Mouse (Mus musculus): ENCODE measurements around the gene Ccng1. TPM values are rescaled to one million over a fixed set of nuclear protein-coding genes. Genes with fewer than 3 reads are reported as not detected.

Ccng1 gene
- polyA plus RNA-seq, 1 experiment from 2014 or later = 32.1 TPM

- Histone ChIP-seq H3K4me2 (replicated peaks; ENCODE audit: low read depth) (no peak overlapping the region), H3K9me3 (ENCODE audit: control insufficient read depth, low read length) (no peaks in the 10 kb centered on the region), H3K36me3 (ENCODE audit: control insufficient read depth, insufficient read depth, low read length) (no peaks in the 10 kb centered on the region), H3K4me1 (replicated peaks; ENCODE audit: control insufficient read depth, insufficient read depth) (no peaks in the 10 kb centered on the region), H3K9ac (ENCODE audit: low read length) (no peak overlapping the region), H3K27me3 (ENCODE audit: control insufficient read depth, insufficient read depth, low read length) (no peaks in the 10 kb centered on the region), H3K27ac (replicated peaks) (no peak overlapping the region), H3K4me3 (ENCODE audit: low read depth, low read length) (no peak overlapping the region)
- ATAC-seq (ENCODE audit: low FRiP score, low TSS enrichment) = no peak
- no peak for DNase-seq (ENCODE audit: low spot score)
- no peak for TF ChIP-seq EP300 (optimal IDR thresholded peaks at IDR 0.05)
- TF ChIP-seq CTCF (IDR thresholded peaks at IDR 0.05; ENCODE audit: low read depth) = no peak
- WGBS = 74% methylated on average over 2 of the region's 2 CpGs
Observed at GRCm38 (mm10) chr11:40781857-40782256, 26.7 kb upstream of the Ccng1 start.

- no peaks in the 10 kb centered on the region for H3K36me3 ChIP-seq (ENCODE audit: control insufficient read depth, insufficient read depth, low read length)
- DNase-seq (ENCODE audit: low spot score) = no peak
- H3K27ac ChIP-seq (replicated peaks) = no peak overlapping the region
- WGBS = 42% methylated on average over 12 of the region's 12 CpGs
- peak; percentile 86 for TF ChIP-seq CTCF (IDR thresholded peaks at IDR 0.05; ENCODE audit: low read depth)
- no peak for TF ChIP-seq EP300 (optimal IDR thresholded peaks at IDR 0.05)
- no peak overlapping the region for H3K9ac ChIP-seq (ENCODE audit: low read length)
- no peaks in the 10 kb centered on the region for H3K9me3 ChIP-seq (ENCODE audit: control insufficient read depth, low read length)
- H3K4me3 ChIP-seq (ENCODE audit: low read depth, low read length) = no peak overlapping the region
- H3K4me2 ChIP-seq (replicated peaks; ENCODE audit: low read depth) = 0 out of 2 replicates have a peak overlapping the region, but pooled peaks have one; percentile 25
- ATAC-seq (ENCODE audit: low FRiP score, low TSS enrichment) = no peak
- no peaks in the 10 kb centered on the region for H3K4me1 ChIP-seq (replicated peaks; ENCODE audit: control insufficient read depth, insufficient read depth)
- no peaks in the 10 kb centered on the region for H3K27me3 ChIP-seq (ENCODE audit: control insufficient read depth, insufficient read depth, low read length)
Observed at GRCm38 (mm10) chr11:40775315-40776269, 20.5 kb upstream of the Ccng1 start.

- no peak overlapping the region for H3K9ac ChIP-seq (ENCODE audit: low read length)
- 75% methylated on average over 4 of the region's 4 CpGs for WGBS
- H3K9me3 ChIP-seq (ENCODE audit: control insufficient read depth, low read length) = no peaks in the 10 kb centered on the region
- H3K27me3 ChIP-seq (ENCODE audit: control insufficient read depth, insufficient read depth, low read length) = no peaks in the 10 kb centered on the region
- H3K4me1 ChIP-seq (replicated peaks; ENCODE audit: control insufficient read depth, insufficient read depth) = no peaks in the 10 kb centered on the region
- DNase-seq (ENCODE audit: low spot score) = no peak
- no peak for TF ChIP-seq EP300 (optimal IDR thresholded peaks at IDR 0.05)
- no peak for TF ChIP-seq CTCF (IDR thresholded peaks at IDR 0.05; ENCODE audit: low read depth)
- no peak overlapping the region for H3K27ac ChIP-seq (replicated peaks)
- H3K4me3 ChIP-seq (ENCODE audit: low read depth, low read length) = no peak overlapping the region
- H3K4me2 ChIP-seq (replicated peaks; ENCODE audit: low read depth) = no peak overlapping the region
- ATAC-seq (ENCODE audit: low FRiP score, low TSS enrichment) = no peak
- no peaks in the 10 kb centered on the region for H3K36me3 ChIP-seq (ENCODE audit: control insufficient read depth, insufficient read depth, low read length)
Observed at GRCm38 (mm10) chr11:40764690-40765089, 9.6 kb upstream of the Ccng1 start.

GRCm38 (mm10) chr11:40763395-40763794, 8.3 kb upstream of the Ccng1 start:
- Histone ChIP-seq H3K4me2 (replicated peaks; ENCODE audit: low read depth) (no peak overlapping the region), H3K27ac (replicated peaks) (no peak overlapping the region), H3K27me3 (ENCODE audit: control insufficient read depth, insufficient read depth, low read length) (no peaks in the 10 kb centered on the region), H3K4me3 (ENCODE audit: low read depth, low read length) (no peak overlapping the region), H3K9ac (ENCODE audit: low read length) (no peak overlapping the region), H3K36me3 (ENCODE audit: control insufficient read depth, insufficient read depth, low read length) (no peaks in the 10 kb centered on the region), H3K9me3 (ENCODE audit: control insufficient read depth, low read length) (no peaks in the 10 kb centered on the region), H3K4me1 (replicated peaks; ENCODE audit: control insufficient read depth, insufficient read depth) (no peaks in the 10 kb centered on the region)
- no peak for ATAC-seq (ENCODE audit: low FRiP score, low TSS enrichment)
- 35% methylated on average over 2 of the region's 2 CpGs for WGBS
- DNase-seq (ENCODE audit: low spot score) = no peak
- no peak for TF ChIP-seq EP300 (optimal IDR thresholded peaks at IDR 0.05)
- TF ChIP-seq CTCF (IDR thresholded peaks at IDR 0.05; ENCODE audit: low read depth) = peak; percentile 77

GRCm38 (mm10) chr11:40759896-40760295, 4.8 kb upstream of the Ccng1 start:
- H3K27ac ChIP-seq (replicated peaks) = no peak overlapping the region
- DNase-seq (ENCODE audit: low spot score) (no peak), ATAC-seq (ENCODE audit: low FRiP score, low TSS enrichment) (no peak)
- TF ChIP-seq EP300 (optimal IDR thresholded peaks at IDR 0.05) (no peak), CTCF (IDR thresholded peaks at IDR 0.05; ENCODE audit: low read depth) (no peak)
- H3K27me3 ChIP-seq (ENCODE audit: control insufficient read depth, insufficient read depth, low read length) = no peaks in the 10 kb centered on the region
- H3K4me2 ChIP-seq (replicated peaks; ENCODE audit: low read depth) = no peak overlapping the region
- H3K36me3 ChIP-seq (ENCODE audit: control insufficient read depth, insufficient read depth, low read length) = no peaks in the 10 kb centered on the region
- H3K9ac ChIP-seq (ENCODE audit: low read length) = no peak overlapping the region
- 78% methylated on average over 8 of the region's 8 CpGs for WGBS
- H3K9me3 ChIP-seq (ENCODE audit: control insufficient read depth, low read length) = no peaks in the 10 kb centered on the region
- H3K4me3 ChIP-seq (ENCODE audit: low read depth, low read length) = no peak overlapping the region
- no peaks in the 10 kb centered on the region for H3K4me1 ChIP-seq (replicated peaks; ENCODE audit: control insufficient read depth, insufficient read depth)

GRCm38 (mm10) chr11:40755968-40756367, 857 bp upstream of the Ccng1 start:
- Histone ChIP-seq H3K9me3 (ENCODE audit: control insufficient read depth, low read length) (no peaks in the 10 kb centered on the region), H3K9ac (ENCODE audit: low read length) (no peak overlapping the region), H3K36me3 (ENCODE audit: control insufficient read depth, insufficient read depth, low read length) (no peaks in the 10 kb centered on the region), H3K4me3 (ENCODE audit: low read depth, low read length) (no peak overlapping the region), H3K4me1 (replicated peaks; ENCODE audit: control insufficient read depth, insufficient read depth) (no peaks in the 10 kb centered on the region), H3K27me3 (ENCODE audit: control insufficient read depth, insufficient read depth, low read length) (no peaks in the 10 kb centered on the region), H3K27ac (replicated peaks) (no peak overlapping the region), H3K4me2 (replicated peaks; ENCODE audit: low read depth) (no peak overlapping the region)
- 85% methylated on average over 8 of the region's 8 CpGs for WGBS
- no peak for ATAC-seq (ENCODE audit: low FRiP score, low TSS enrichment)
- TF ChIP-seq EP300 (optimal IDR thresholded peaks at IDR 0.05) (no peak), CTCF (IDR thresholded peaks at IDR 0.05; ENCODE audit: low read depth) (no peak)
- no peak for DNase-seq (ENCODE audit: low spot score)
